Mouse (Mus musculus) embryonic fibroblast, embryonic 13.5 days (primary cell): ENCODE data around the gene Ppp1r12b. TPM values are rescaled to one million over a fixed set of nuclear protein-coding genes. Genes with fewer than 3 reads are reported as not detected.

Experiments used
- H3K27ac ChIP-seq: 2 replicates; pipeline ENCODE4 v1.5.1; 2012; ENCODE audit warnings: low read length, control low read depth, inconsistent platforms; ENCODE audit not compliant: insufficient read depth
- H3K4me1 ChIP-seq: 2 replicates; pipeline ENCODE4 v1.6.1; 2011; ENCODE audit warnings: low read length; ENCODE audit not compliant: control insufficient read depth, insufficient read depth
- H3K4me3 ChIP-seq: 2 replicates; pipeline ENCODE4 v1.5.1; 2011; ENCODE audit warnings: mild to moderate bottlenecking, control low read depth, low read length; ENCODE audit not compliant: insufficient read depth
- CTCF ChIP-seq: IDR thresholded peaks from 2 replicates; pipeline ENCODE4 v1.5.1; 2011; ENCODE audit warnings: mild to moderate bottlenecking, control low read depth, low read length, moderate library complexity, borderline replicate concordance; ENCODE audit not compliant: insufficient read depth
- POLR2A ChIP-seq: IDR thresholded peaks from 2 replicates; pipeline ENCODE4 v1.6.1; 2011; ENCODE audit warnings: low read depth, mild to moderate bottlenecking, control low read depth, low read length, moderate library complexity
- polyA plus RNA-seq: library from polyadenylated mRNA; stranded (reverse); fragments of >200 nt; gene quantifications from 2 replicates; pipeline ENCODE4 v1.2.4, GENCODE M21; 2011; ENCODE audit warnings: low read depth; ENCODE audit not compliant: missing spikeins, insufficient read length

Ppp1r12b gene
- polyA plus RNA-seq, 1 experiment, result 20.3 TPM

GRCm38 (mm10) chr1:134714166-134714565 lies 241.6 kb downstream of the Ppp1r12b start:
- no peaks in the 10 kb centered on the region for H3K4me1 ChIP-seq
- TF ChIP-seq CTCF (no peak), POLR2A (no peak)
- H3K27ac ChIP-seq, result no peak overlapping the region
- H3K4me3 ChIP-seq, result no peak overlapping the region

GRCm38 (mm10) chr1:134713421-134713969 lies 242.2 kb downstream of the Ppp1r12b start:
- Histone ChIP-seq H3K4me1 (no peaks in the 10 kb centered on the region), H3K4me3 (no peak overlapping the region), H3K27ac (no peak overlapping the region)
- TF ChIP-seq POLR2A (no peak), CTCF (no peak)

- H3K27ac ChIP-seq, result no peak overlapping the region
- no peaks in the 10 kb centered on the region for H3K4me1 ChIP-seq
- TF ChIP-seq POLR2A, result no peak
- TF ChIP-seq CTCF, result no peak
- H3K4me3 ChIP-seq, result no peak overlapping the region
Measured at GRCm38 (mm10) chr1:134712781-134713299, 242.9 kb downstream of the Ppp1r12b start.

- Histone ChIP-seq H3K27ac (no peak overlapping the region), H3K4me1 (no peaks in the 10 kb centered on the region), H3K4me3 (no peak overlapping the region)
- TF ChIP-seq CTCF (no peak), POLR2A (no peak)
Measured at GRCm38 (mm10) chr1:134711653-134712052, 244.1 kb downstream of the Ppp1r12b start.

- H3K27ac ChIP-seq, result no peak overlapping the region
- H3K4me3 ChIP-seq, result no peak overlapping the region
- TF ChIP-seq POLR2A, result no peak
- TF ChIP-seq CTCF, result no peak
- no peaks in the 10 kb centered on the region for H3K4me1 ChIP-seq
Measured at GRCm38 (mm10) chr1:134711061-134711460, 244.7 kb downstream of the Ppp1r12b start.

- peak overlapping the region; percentile 44 for H3K4me3 ChIP-seq
- no peak overlapping the region for H3K27ac ChIP-seq
- no peaks in the 10 kb centered on the region for H3K4me1 ChIP-seq
- TF ChIP-seq POLR2A, result no peak
- no peak for TF ChIP-seq CTCF
Measured at GRCm38 (mm10) chr1:134709411-134710306, 246.1 kb downstream of the Ppp1r12b start.

- H3K4me3 ChIP-seq, result peak overlapping the region; percentile 44
- no peak overlapping the region for H3K27ac ChIP-seq
- TF ChIP-seq POLR2A, result no peak
- TF ChIP-seq CTCF, result no peak
Measured at GRCm38 (mm10) chr1:134708801-134709385, 246.8 kb downstream of the Ppp1r12b start.

GRCm38 (mm10) chr1:134708274-134708673 lies 247.5 kb downstream of the Ppp1r12b start:
- TF ChIP-seq CTCF (no peak), POLR2A (no peak)
- Histone ChIP-seq H3K4me1 (no peaks in the 10 kb centered on the region), H3K4me3 (no peak overlapping the region), H3K27ac (no peak overlapping the region)

More at GRCm38 (mm10) chr1:134708801-134709385, 246.8 kb downstream of the Ppp1r12b start:
- H3K4me1 ChIP-seq, result no peaks in the 10 kb centered on the region

- Histone ChIP-seq H3K4me1 (no peaks in the 10 kb centered on the region), H3K27ac (no peak overlapping the region), H3K4me3 (no peak overlapping the region)
- TF ChIP-seq POLR2A, result no peak
- TF ChIP-seq CTCF, result no peak
Measured at GRCm38 (mm10) chr1:134707516-134707915, 248.2 kb downstream of the Ppp1r12b start.
